Mouse (Mus musculus): ENCODE measurements at regions not wholly inside any gene's neighbourhood (a gene's known extent, or its start where the extent isn't known, plus 50 kb on each side); places are given as distances from the start of the nearest gene placed in this dataset.

- Histone ChIP-seq H3K4me3 (ENCODE audit: low read depth, low read length) (no peak overlapping the region), H3K36me3 (ENCODE audit: control insufficient read depth, insufficient read depth) (no peaks in the 10 kb centered on the region), H3K27ac (ENCODE audit: low read depth, low read length) (no peak overlapping the region), H3K27me3 (replicated peaks; ENCODE audit: control insufficient read depth, insufficient read depth, low read length) (no peaks in the 10 kb centered on the region), H3K4me1 (replicated peaks; ENCODE audit: control insufficient read depth, insufficient read depth, low read length) (peaks cover 7% of the 10 kb centered on the region; the same call in 1 of the 2 replicates), H3K9me3 (ENCODE audit: control insufficient read depth) (no peaks in the 10 kb centered on the region), H3K9ac (ENCODE audit: low read depth, low read length) (no peak overlapping the region), H3K4me2 (replicated peaks; ENCODE audit: low read depth) (no peak overlapping the region)
- ATAC-seq = no peak
- no peak for TF ChIP-seq CTCF (IDR thresholded peaks at IDR 0.05; ENCODE audit: low read depth)
- WGBS = 83% methylated on average over 3 of the region's 3 CpGs
Measured at GRCm38 (mm10) chr12:79886494-79886893, 226.3 kb downstream of the Zfp36l1 start.

GRCm38 (mm10) chr12:79885286-79885685 is 227.5 kb downstream of the Zfp36l1 start:
- TF ChIP-seq CTCF (IDR thresholded peaks at IDR 0.05; ENCODE audit: low read depth) = no peak
- Histone ChIP-seq H3K36me3 (ENCODE audit: control insufficient read depth, insufficient read depth) (no peaks in the 10 kb centered on the region), H3K9ac (ENCODE audit: low read depth, low read length) (no peak overlapping the region), H3K4me1 (replicated peaks; ENCODE audit: control insufficient read depth, insufficient read depth, low read length) (no peaks in the 10 kb centered on the region; the same call in 1 of the 2 replicates), H3K27ac (ENCODE audit: low read depth, low read length) (no peak overlapping the region), H3K27me3 (replicated peaks; ENCODE audit: control insufficient read depth, insufficient read depth, low read length) (no peaks in the 10 kb centered on the region), H3K4me2 (replicated peaks; ENCODE audit: low read depth) (no peak overlapping the region), H3K4me3 (ENCODE audit: low read depth, low read length) (no peak overlapping the region), H3K9me3 (ENCODE audit: control insufficient read depth) (no peaks in the 10 kb centered on the region)
- WGBS = 94% methylated on average over 2 of the region's 2 CpGs
- ATAC-seq = no peak

- Histone ChIP-seq H3K9me3 (ENCODE audit: control insufficient read depth) (no peaks in the 10 kb centered on the region), H3K36me3 (ENCODE audit: control insufficient read depth, insufficient read depth) (no peaks in the 10 kb centered on the region), H3K4me3 (ENCODE audit: low read depth, low read length) (no peak overlapping the region), H3K27ac (ENCODE audit: low read depth, low read length) (no peak overlapping the region), H3K9ac (ENCODE audit: low read depth, low read length) (no peak overlapping the region), H3K4me2 (replicated peaks; ENCODE audit: low read depth) (no peak overlapping the region), H3K27me3 (replicated peaks; ENCODE audit: control insufficient read depth, insufficient read depth, low read length) (no peaks in the 10 kb centered on the region), H3K4me1 (replicated peaks; ENCODE audit: control insufficient read depth, insufficient read depth, low read length) (no peaks in the 10 kb centered on the region; the same call in none of the 2 replicates)
- WGBS = 92% methylated on average over 4 of the region's 4 CpGs
- no peak for ATAC-seq
- no peak for TF ChIP-seq CTCF (IDR thresholded peaks at IDR 0.05; ENCODE audit: low read depth)
Measured at GRCm38 (mm10) chr12:79883651-79884050, 229.2 kb downstream of the Zfp36l1 start.

- TF ChIP-seq CTCF (IDR thresholded peaks at IDR 0.05; ENCODE audit: low read depth) = no peak
- no peak overlapping the region for H3K4me2 ChIP-seq (replicated peaks; ENCODE audit: low read depth)
- peak overlapping the region; percentile 37; the same call in 1 of the 2 replicates for H3K27ac ChIP-seq (ENCODE audit: low read depth, low read length)
- no peaks in the 10 kb centered on the region for H3K27me3 ChIP-seq (replicated peaks; ENCODE audit: control insufficient read depth, insufficient read depth, low read length)
- no peaks in the 10 kb centered on the region for H3K9me3 ChIP-seq (ENCODE audit: control insufficient read depth)
- WGBS = 61% methylated on average over 18 of the region's 18 CpGs
- ATAC-seq = no peak
- no peaks in the 10 kb centered on the region for H3K36me3 ChIP-seq (ENCODE audit: control insufficient read depth, insufficient read depth)
- no peaks in the 10 kb centered on the region; the same call in 1 of the 2 replicates for H3K4me1 ChIP-seq (replicated peaks; ENCODE audit: control insufficient read depth, insufficient read depth, low read length)
- no peak overlapping the region for H3K4me3 ChIP-seq (ENCODE audit: low read depth, low read length)
- H3K9ac ChIP-seq (ENCODE audit: low read depth, low read length) = no peak overlapping the region
Measured at GRCm38 (mm10) chr12:79880751-79881261, 232.0 kb downstream of the Zfp36l1 start.

GRCm38 (mm10) chr12:79880346-79880745 is 232.5 kb downstream of the Zfp36l1 start:
- H3K27me3 ChIP-seq (replicated peaks; ENCODE audit: control insufficient read depth, insufficient read depth, low read length) = no peaks in the 10 kb centered on the region
- H3K36me3 ChIP-seq (ENCODE audit: control insufficient read depth, insufficient read depth) = no peaks in the 10 kb centered on the region
- no peak overlapping the region for H3K9ac ChIP-seq (ENCODE audit: low read depth, low read length)
- H3K4me2 ChIP-seq (replicated peaks; ENCODE audit: low read depth) = no peak overlapping the region
- no peak for ATAC-seq
- H3K27ac ChIP-seq (ENCODE audit: low read depth, low read length) = peak overlapping the region; percentile 37; the same call in 1 of the 2 replicates
- H3K4me1 ChIP-seq (replicated peaks; ENCODE audit: control insufficient read depth, insufficient read depth, low read length) = no peaks in the 10 kb centered on the region; the same call in 1 of the 2 replicates
- no peak overlapping the region for H3K4me3 ChIP-seq (ENCODE audit: low read depth, low read length)
- H3K9me3 ChIP-seq (ENCODE audit: control insufficient read depth) = no peaks in the 10 kb centered on the region
- 77% methylated on average over 4 of the region's 4 CpGs for WGBS
- TF ChIP-seq CTCF (IDR thresholded peaks at IDR 0.05; ENCODE audit: low read depth) = no peak

- no peak overlapping the region for H3K27ac ChIP-seq (ENCODE audit: low read depth, low read length)
- no peak for ATAC-seq
Measured at GRCm38 (mm10) chr12:79879918-79880273, 232.9 kb downstream of the Zfp36l1 start.

More at GRCm38 (mm10) chr12:79879918-79880273, 232.9 kb downstream of the Zfp36l1 start:
- Histone ChIP-seq H3K4me1 (replicated peaks; ENCODE audit: control insufficient read depth, insufficient read depth, low read length) (no peaks in the 10 kb centered on the region; the same call in 1 of the 2 replicates), H3K9me3 (ENCODE audit: control insufficient read depth) (no peaks in the 10 kb centered on the region), H3K27me3 (replicated peaks; ENCODE audit: control insufficient read depth, insufficient read depth, low read length) (no peaks in the 10 kb centered on the region), H3K36me3 (ENCODE audit: control insufficient read depth, insufficient read depth) (no peaks in the 10 kb centered on the region), H3K9ac (ENCODE audit: low read depth, low read length) (no peak overlapping the region), H3K4me3 (ENCODE audit: low read depth, low read length) (no peak overlapping the region), H3K4me2 (replicated peaks; ENCODE audit: low read depth) (no peak overlapping the region)
- TF ChIP-seq CTCF (IDR thresholded peaks at IDR 0.05; ENCODE audit: low read depth) = no peak
- WGBS = 64% methylated on average over 9 of the region's 9 CpGs
